Mouse (Mus musculus) cortical plate, adult 2 months (tissue): ENCODE measurements around the gene Ncoa3.

Experiments
- CTCF ChIP-seq: fragments of 200-500 bp; IDR thresholded peaks from 2 replicates; pipeline ENCODE4 v1.5.1; 2011; ENCODE audit warnings: mild to moderate bottlenecking, control low read depth, low read length; ENCODE audit not compliant: insufficient read depth; ENCODE audit errors: extremely low read depth
- POLR2A ChIP-seq: fragments of 200-500 bp; IDR thresholded peaks from 2 replicates; pipeline ENCODE4 v1.6.1; 2011; ENCODE audit warnings: mild to moderate bottlenecking, low read length, control low read depth; ENCODE audit not compliant: insufficient read depth; ENCODE audit errors: extremely low read depth

- TF ChIP-seq CTCF (no peak), POLR2A (no peak)
These were observed 129.4 kb downstream of the Ncoa3 start for GRCm38 (mm10) chr2:166121681-166122355.
